Mouse (Mus musculus) inflammation-experienced regulatory T-cells, adult 6 months (primary cell): ENCODE results near the gene Irgm2. TPM values are rescaled to one million over a fixed set of nuclear protein-coding genes. Genes with fewer than 3 reads are reported as not detected.
A peak's percentile ranks its signal among the peaks of the same experiment; 100 is the strongest.
"Not testable (repeated sequence)": the region's sequence is repeated elsewhere in the genome, so short reads cannot be mapped to it uniquely, and the experiment has no call there.

Experiments used
- ATAC-seq: one replicate; pipeline ENCODE4 v1.8.0; 2017
- polyA plus RNA-seq, 3 experiments: library from polyadenylated mRNA; unstranded; fragments of 100-300 nt; shearing (Covaris generic); gene quantifications; one replicate each; pipeline ENCODE4 v1.2.1; 2017

The Irgm2 gene
- polyA plus RNA-seq, 3 experiments from 2014 or later, result 47.5 to 49.5 (median 48.5) TPM

GRCm38 (mm10) chr11:58213673-58214342, 14.4 kb downstream of the Irgm2 start:
- no peak for ATAC-seq

- peak; percentile 74 for ATAC-seq
Observed at GRCm38 (mm10) chr11:58214391-58215048, 15.1 kb downstream of the Irgm2 start.

GRCm38 (mm10) chr11:58215049-58215430, 15.6 kb downstream of the Irgm2 start:
- ATAC-seq, result not testable (repeated sequence)

- ATAC-seq, result no peak
Observed at GRCm38 (mm10) chr11:58215814-58216213, 16.4 kb downstream of the Irgm2 start.

GRCm38 (mm10) chr11:58216823-58217222, 17.4 kb downstream of the Irgm2 start:
- ATAC-seq, result peak; percentile 15

- ATAC-seq, result peak; percentile 49
Observed at GRCm38 (mm10) chr11:58223751-58224150, 24.3 kb downstream of the Irgm2 start.

GRCm38 (mm10) chr11:58224313-58224712, 24.9 kb downstream of the Irgm2 start:
- peak; percentile 67 for ATAC-seq

GRCm38 (mm10) chr11:58224872-58225271, 25.5 kb downstream of the Irgm2 start:
- ATAC-seq, result not testable (repeated sequence)

GRCm38 (mm10) chr11:58225655-58226054, 26.2 kb downstream of the Irgm2 start:
- ATAC-seq, result peak; percentile 65

GRCm38 (mm10) chr11:58226425-58226824, 27.0 kb downstream of the Irgm2 start:
- ATAC-seq, result no peak

GRCm38 (mm10) chr11:58228021-58228420, 28.6 kb downstream of the Irgm2 start:
- ATAC-seq, result not testable (repeated sequence)

- no peak for ATAC-seq
Observed at GRCm38 (mm10) chr11:58230396-58230910, 31.0 kb downstream of the Irgm2 start.

- ATAC-seq, result no peak
Observed at GRCm38 (mm10) chr11:58231156-58231555, 31.7 kb downstream of the Irgm2 start.

GRCm38 (mm10) chr11:58234551-58234950, 35.1 kb downstream of the Irgm2 start:
- not testable (repeated sequence) for ATAC-seq

GRCm38 (mm10) chr11:58235152-58235551, 35.7 kb downstream of the Irgm2 start:
- ATAC-seq, result peak; percentile 77

GRCm38 (mm10) chr11:58238840-58239791, 39.7 kb downstream of the Irgm2 start:
- ATAC-seq, result peak; percentile 72

- ATAC-seq, result no peak
Observed at GRCm38 (mm10) chr11:58247294-58247693, 47.9 kb downstream of the Irgm2 start.

GRCm38 (mm10) chr11:58249203-58249981, 50.0 kb downstream of the Irgm2 start:
- no peak for ATAC-seq

GRCm38 (mm10) chr11:58250550-58250949, 51.1 kb downstream of the Irgm2 start:
- no peak for ATAC-seq

- no peak for ATAC-seq
Observed at GRCm38 (mm10) chr11:58254411-58254810, 55.0 kb downstream of the Irgm2 start.

- no peak for ATAC-seq
Observed at GRCm38 (mm10) chr11:58257816-58258215, 58.4 kb downstream of the Irgm2 start.

- ATAC-seq, result no peak
Observed at GRCm38 (mm10) chr11:58260156-58260555, 60.7 kb downstream of the Irgm2 start.
